Mouse (Mus musculus): ENCODE measurements at regions not wholly inside any gene's neighbourhood (a gene's known extent, or its start where the extent isn't known, plus 50 kb on each side); places are given as distances from the start of the nearest gene placed in this dataset.

- TF ChIP-seq CTCF (IDR thresholded peaks at IDR 0.05) (no peak), POLR2A (IDR thresholded peaks at IDR 0.05; ENCODE audit: insufficient read depth, low read depth, low read length) (no peak)
Observed at GRCm38 (mm10) chr2:169158760-169159159, 203.4 kb upstream of the Zfp64 start.

All from heart, adult 2 months (tissue).